9 mouse cellular contexts compared by ENCODE assay signal in the genomic region with DNA sequence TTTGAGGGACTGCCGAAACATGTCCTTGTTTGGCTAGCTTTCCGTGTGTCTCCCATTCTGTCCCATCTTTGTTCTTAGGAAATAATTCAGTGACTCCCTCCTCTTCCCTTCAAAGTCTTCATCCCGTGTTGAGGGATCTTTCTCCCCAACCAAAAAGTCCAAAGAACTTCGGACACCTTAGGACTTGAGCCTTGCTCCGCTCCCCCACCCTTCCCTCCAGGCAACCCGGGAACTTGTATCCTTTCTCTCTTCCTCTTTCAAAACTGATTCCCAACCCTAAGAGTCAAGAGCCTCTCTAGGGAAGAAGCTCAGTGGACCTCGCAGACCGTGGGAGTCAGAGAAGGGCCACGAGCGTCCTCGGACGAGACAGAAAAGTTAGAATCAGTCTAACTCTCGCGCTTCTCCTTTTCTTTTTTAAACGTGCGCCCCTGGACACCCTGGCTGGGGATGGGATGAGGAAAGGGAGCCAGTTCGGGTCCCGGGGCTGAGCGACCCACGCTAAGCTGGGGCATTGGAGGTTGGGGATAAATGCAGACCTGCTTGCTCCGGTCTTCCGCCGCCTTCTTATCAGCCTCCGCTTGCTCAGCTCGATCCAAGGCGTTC. TPM values are rescaled to one million over a fixed set of nuclear protein-coding genes. Genes with fewer than 3 reads are reported as not detected.
A peak's percentile ranks its signal among the peaks of the same experiment; 100 is the strongest.
DNase-seq lines count a peak whose midpoint lies in the region; ATAC-seq and TF ChIP-seq lines count a peak whose summit lies in the region.
"Had no signal": no experiment of that assay in that cellular context is flagged by ENCODE, and none has a peak within 500 bp of the region (broad histone marks: within the 10 kb centered on the region; RNA-seq: fewer than 3 reads in every experiment).

No protein-coding gene starts in this region.

- intact Hi-C loops in heart, postnatal 25 days (cut with DNase I) = loop anchor here (2.0 to 5.0 kb wide), 2 partner anchors 110 to 164 kb away; no protein-coding TSS in a partner anchor
- intact Hi-C loops in left cerebral cortex, postnatal 14 days (cut with DNase I) = loop anchor here (5.0 kb wide), 1 partner anchor 124 kb away; no protein-coding TSS in a partner anchor

- no peak for DNase-seq in heart, postnatal 25 days (ENCODE audit: low spot score)
- peak; percentile 37 for DNase-seq in NIH3T3 (ENCODE audit: low read depth)
- no peak for DNase-seq in heart, postnatal 0 days (ENCODE audit: low spot score)
- peak; percentile 96 for DNase-seq in midbrain, embryonic 11.5 days (ENCODE audit: low spot score, missing footprints)
- no peak for DNase-seq in cerebellum, postnatal 10 days
- no peak for DNase-seq in left cerebral cortex, postnatal 14 days (ENCODE audit: low spot score in 2 of 2)
- DNase-seq: thymus, postnatal 25 days had no signal

- H3K4me1 ChIP-seq in heart, embryonic 11.5 days (ENCODE audit: control insufficient read depth, insufficient read depth, low read length) = peaks cover 11% of the 10 kb centered on the region; the same call in 1 of the 2 replicates
- H3K4me1 ChIP-seq in heart, postnatal 0 days (ENCODE audit: control insufficient read depth, insufficient read depth) = no peaks in the 10 kb centered on the region
- H3K4me1 ChIP-seq in midbrain, embryonic 11.5 days (ENCODE audit: control insufficient read depth, insufficient read depth, low read length) = peaks cover 15% of the 10 kb centered on the region

- H3K27me3 ChIP-seq in heart, embryonic 11.5 days (ENCODE audit: control insufficient read depth, insufficient read depth, low read length) = no peaks in the 10 kb centered on the region
- no peaks in the 10 kb centered on the region for H3K27me3 ChIP-seq in heart, postnatal 0 days (ENCODE audit: control insufficient read depth, insufficient read depth, low read length)
- H3K27me3 ChIP-seq in midbrain, embryonic 11.5 days (ENCODE audit: control insufficient read depth, insufficient read depth, low read length) = peaks cover 33% of the 10 kb centered on the region

- peak overlapping the region; percentile 86 for H3K4me3 ChIP-seq in heart, embryonic 11.5 days (ENCODE audit: low read depth, low read length)
- H3K4me3 ChIP-seq in heart, postnatal 0 days (ENCODE audit: low read depth, low read length) = peak overlapping the region; percentile 80
- H3K4me3 ChIP-seq in midbrain, embryonic 11.5 days (ENCODE audit: low read depth, low read length) = peak overlapping the region; percentile 48

- H3K27ac ChIP-seq in heart, embryonic 11.5 days (ENCODE audit: low read depth, low read length) = peak overlapping the region; percentile 99
- peak overlapping the region; percentile 97 for H3K27ac ChIP-seq in heart, postnatal 0 days (ENCODE audit: low read depth)
- no peak overlapping the region for H3K27ac ChIP-seq in midbrain, embryonic 11.5 days (ENCODE audit: low read depth, low read length)

- no peak for TF ChIP-seq EP300 in heart, postnatal 0 days (IDR thresholded peaks at IDR 0.05; ENCODE audit: low read depth)

- H3K9ac ChIP-seq in heart, embryonic 11.5 days (ENCODE audit: low read depth, low read length) = peak overlapping the region; percentile 99
- peak overlapping the region; percentile 98 for H3K9ac ChIP-seq in heart, postnatal 0 days (replicated peaks; ENCODE audit: low read depth, low read length)
- peak overlapping the region; percentile 61 for H3K9ac ChIP-seq in midbrain, embryonic 11.5 days (ENCODE audit: low read length)

- no peaks in the 10 kb centered on the region for H3K9me3 ChIP-seq in heart, embryonic 11.5 days (replicated peaks; ENCODE audit: control insufficient read depth, low read length)
- H3K9me3 ChIP-seq in heart, postnatal 0 days (replicated peaks; ENCODE audit: control insufficient read depth, low read length) = no peaks in the 10 kb centered on the region
- no peaks in the 10 kb centered on the region for H3K9me3 ChIP-seq in midbrain, embryonic 11.5 days (ENCODE audit: control insufficient read depth, low read length)

- TF ChIP-seq CTCF in heart, postnatal 0 days (IDR thresholded peaks at IDR 0.05; ENCODE audit: low read depth) = no peak

- H3K4me2 ChIP-seq in heart, embryonic 11.5 days = peak overlapping the region; percentile 87
- peak overlapping the region; percentile 77 for H3K4me2 ChIP-seq in heart, postnatal 0 days (ENCODE audit: low read depth, low read length)
- peak overlapping the region; percentile 74 for H3K4me2 ChIP-seq in midbrain, embryonic 11.5 days

- peaks cover 6% of the 10 kb centered on the region; the same call in 1 of the 2 replicates for H3K36me3 ChIP-seq in heart, embryonic 11.5 days (ENCODE audit: control insufficient read depth, insufficient read depth, low read length)
- peaks cover 18% of the 10 kb centered on the region for H3K36me3 ChIP-seq in heart, postnatal 0 days (replicated peaks; ENCODE audit: control insufficient read depth, insufficient read depth, low read length)
- H3K36me3 ChIP-seq in midbrain, embryonic 11.5 days (ENCODE audit: control insufficient read depth, insufficient read depth, low read length) = no peaks in the 10 kb centered on the region

- no peak for ATAC-seq in heart, embryonic 11.5 days (replicated peaks; ENCODE audit: insufficient number of reproducible peaks, low FRiP score, low TSS enrichment)
- ATAC-seq in heart, postnatal 0 days (ENCODE audit: insufficient read depth, low read depth) = no peak
- no peak for ATAC-seq in midbrain, embryonic 11.5 days (ENCODE audit: low FRiP score)
- no peak for ATAC-seq in granulocyte monocyte progenitor cell, adult 5-6 weeks (replicated peaks; ENCODE audit: poor library complexity, severe bottlenecking)

- WGBS in heart, embryonic 11.5 days (ENCODE audit: insufficient replicate concordance) = under 1% methylated on average over 26 of the region's 26 CpGs
- WGBS in heart, postnatal 0 days = under 1% methylated on average over 25 of the region's 26 CpGs
- WGBS in midbrain, embryonic 11.5 days = under 1% methylated on average over 26 of the region's 26 CpGs

RNA-seq across cellular contexts. Expression of a gene that starts 0.6 kb away (rescaled TPM):
- polyA plus RNA-seq in heart, embryonic 11.5 days (2014; fragmentation: Nextera tagmentation; extraction: Ambion mirVana) = 4,955 and 5,093 TPM in 2 replicates
- total RNA-seq in heart, postnatal 25 days (2021) = over 10,000 TPM; 12,975 to 13,062 TPM
- total RNA-seq in heart, postnatal 0 days (2014; rRNA removed; ENCODE audit: low replicate concordance) = 3,473 and 3,533 TPM in 2 replicates
- polyA plus RNA-seq in heart, postnatal 0 days (2015; fragmentation: Nextera tagmentation; extraction: Ambion mirVana) = 10,043 and 10,309 TPM in 2 replicates
- polyA plus RNA-seq in midbrain, embryonic 11.5 days (2014; fragmentation: Nextera tagmentation; extraction: Ambion mirVana) = 298 and 333 TPM in 2 replicates
- 25.8 and 42.1 TPM in 2 replicates for total RNA-seq in granulocyte monocyte progenitor cell, adult 5-6 weeks (2014; fragmentation: Nextera tagmentation)
- 54.2 and 57.0 TPM in 2 replicates for total RNA-seq in granulocyte monocyte progenitor cell, adult 5-6 weeks (2017)
- total RNA-seq in left cerebral cortex, postnatal 14 days (2021) = 100 to 1,000 TPM; 204 to 207 TPM

Comparison
In these comparisons a context has a peak if more than half of its experiments do, and no peak if none do; other contexts are left out.
1. DNase-seq: peak in NIH3T3 (single experiment) and midbrain, embryonic 11.5 days (single experiment); none in heart, postnatal 25 days (single experiment), heart, postnatal 0 days (single experiment), cerebellum, postnatal 10 days (0 of 2) and left cerebral cortex, postnatal 14 days (0 of 2).
2. RNA of a gene that starts 0.6 kb away (total RNA-seq): 12,975 to 13,062 TPM in heart, postnatal 25 days and 3,473 to 3,533 TPM in heart, postnatal 0 days; 204 to 207 TPM in left cerebral cortex, postnatal 14 days and 25.8 to 57.0 TPM in granulocyte monocyte progenitor cell, adult 5-6 weeks; every median in the first group is over 10 times any median in the second.
3. Peak in every context shown above with its lines, with median percentiles within 50 percentile points of each other: H3K4me2 ChIP-seq, H3K4me3 ChIP-seq and H3K9ac ChIP-seq.